Mouse (Mus musculus): ENCODE data around the gene 1700029F12Rik. TPM values are rescaled to one million over a fixed set of nuclear protein-coding genes. Genes with fewer than 3 reads are reported as not detected.

The 1700029F12Rik gene
- polyA plus RNA-seq (2014; fragmentation: Nextera tagmentation; extraction: Ambion mirVana) = not detected in 2 replicates

- ATAC-seq (ENCODE audit: low read depth) = no peak
- WGBS = 84% methylated on average over 2 of the region's 2 CpGs
- H3K27me3 ChIP-seq (ENCODE audit: control insufficient read depth, insufficient read depth, low read length) = no peaks in the 10 kb centered on the region
Measured at GRCm38 (mm10) chr13:97034262-97034661, at the start of gene 1700029F12Rik. TSS of gene 1700029F12Rik (minus strand) at chr13:97034362.

GRCm38 (mm10) chr13:97082432-97082831, 48.3 kb upstream of the 1700029F12Rik start:
- H3K9ac ChIP-seq (replicated peaks; ENCODE audit: low read depth, low read length) = no peak overlapping the region
- WGBS = 91% methylated on average over 7 of the region's 7 CpGs
- no peaks in the 10 kb centered on the region for H3K36me3 ChIP-seq (ENCODE audit: control insufficient read depth, insufficient read depth, low read length)
- H3K27me3 ChIP-seq (ENCODE audit: control insufficient read depth, insufficient read depth, low read length) = no peaks in the 10 kb centered on the region
- no peak overlapping the region for H3K4me2 ChIP-seq (ENCODE audit: low read depth, low read length)
- no peak overlapping the region for H3K27ac ChIP-seq (ENCODE audit: low read depth, low read length)
- H3K4me3 ChIP-seq (ENCODE audit: low read depth, low read length) = no peak overlapping the region
- no peaks in the 10 kb centered on the region for H3K9me3 ChIP-seq (ENCODE audit: control insufficient read depth, low read length)
- no peak for ATAC-seq (ENCODE audit: low read depth)
- no peaks in the 10 kb centered on the region for H3K4me1 ChIP-seq (ENCODE audit: control insufficient read depth, insufficient read depth, low read length)

More at GRCm38 (mm10) chr13:97034262-97034661, at the start of gene 1700029F12Rik:
- H3K4me3 ChIP-seq (ENCODE audit: low read depth, low read length) = no peak within 1 kb of the TSS
- H3K9ac ChIP-seq (replicated peaks; ENCODE audit: low read depth, low read length) = no peak within 1 kb of the TSS
- H3K9me3 ChIP-seq (ENCODE audit: control insufficient read depth, low read length) = no peaks in the 10 kb centered on the region
- H3K27ac ChIP-seq (ENCODE audit: low read depth, low read length) = no peak within 1 kb of the TSS
- H3K36me3 ChIP-seq (ENCODE audit: control insufficient read depth, insufficient read depth, low read length) = no peaks in the 10 kb centered on the region
- H3K4me1 ChIP-seq (ENCODE audit: control insufficient read depth, insufficient read depth, low read length) = no peaks in the 10 kb centered on the region
- H3K4me2 ChIP-seq (ENCODE audit: low read depth, low read length) = no peak within 1 kb of the TSS

- Histone ChIP-seq H3K9ac (replicated peaks; ENCODE audit: low read depth, low read length) (no peak overlapping the region), H3K9me3 (ENCODE audit: control insufficient read depth, low read length) (no peaks in the 10 kb centered on the region), H3K4me3 (ENCODE audit: low read depth, low read length) (no peak overlapping the region), H3K27me3 (ENCODE audit: control insufficient read depth, insufficient read depth, low read length) (no peaks in the 10 kb centered on the region), H3K4me2 (ENCODE audit: low read depth, low read length) (no peak overlapping the region), H3K36me3 (ENCODE audit: control insufficient read depth, insufficient read depth, low read length) (no peaks in the 10 kb centered on the region), H3K27ac (ENCODE audit: low read depth, low read length) (no peak overlapping the region), H3K4me1 (ENCODE audit: control insufficient read depth, insufficient read depth, low read length) (no peaks in the 10 kb centered on the region)
- no peak for ATAC-seq (ENCODE audit: low read depth)
- 89% methylated on average over 3 of the region's 3 CpGs for WGBS
Measured at GRCm38 (mm10) chr13:97080615-97081014, 46.5 kb upstream of the 1700029F12Rik start.

- no peak for ATAC-seq (ENCODE audit: low read depth)
- H3K27me3 ChIP-seq (ENCODE audit: control insufficient read depth, insufficient read depth, low read length) = no peaks in the 10 kb centered on the region
- H3K4me3 ChIP-seq (ENCODE audit: low read depth, low read length) = no peak overlapping the region
- no peak overlapping the region for H3K27ac ChIP-seq (ENCODE audit: low read depth, low read length)
- no peak overlapping the region for H3K9ac ChIP-seq (replicated peaks; ENCODE audit: low read depth, low read length)
- no peaks in the 10 kb centered on the region for H3K9me3 ChIP-seq (ENCODE audit: control insufficient read depth, low read length)
- no peak overlapping the region for H3K4me2 ChIP-seq (ENCODE audit: low read depth, low read length)
- H3K4me1 ChIP-seq (ENCODE audit: control insufficient read depth, insufficient read depth, low read length) = no peaks in the 10 kb centered on the region
- 82% methylated on average over 2 of the region's 2 CpGs for WGBS
- H3K36me3 ChIP-seq (ENCODE audit: control insufficient read depth, insufficient read depth, low read length) = no peaks in the 10 kb centered on the region
Measured at GRCm38 (mm10) chr13:97080201-97080600, 46.0 kb upstream of the 1700029F12Rik start.

- WGBS = 94% methylated on average over 2 of the region's 2 CpGs
- H3K4me1 ChIP-seq (ENCODE audit: control insufficient read depth, insufficient read depth, low read length) = peaks cover 3% of the 10 kb centered on the region; the same call in 1 of the 2 replicates
- no peak overlapping the region for H3K4me2 ChIP-seq (ENCODE audit: low read depth, low read length)
- H3K27me3 ChIP-seq (ENCODE audit: control insufficient read depth, insufficient read depth, low read length) = no peaks in the 10 kb centered on the region
- H3K9me3 ChIP-seq (ENCODE audit: control insufficient read depth, low read length) = no peaks in the 10 kb centered on the region
- no peaks in the 10 kb centered on the region for H3K36me3 ChIP-seq (ENCODE audit: control insufficient read depth, insufficient read depth, low read length)
- no peak overlapping the region for H3K9ac ChIP-seq (replicated peaks; ENCODE audit: low read depth, low read length)
- H3K4me3 ChIP-seq (ENCODE audit: low read depth, low read length) = no peak overlapping the region
- no peak for ATAC-seq (ENCODE audit: low read depth)
- no peak overlapping the region for H3K27ac ChIP-seq (ENCODE audit: low read depth, low read length)
Measured at GRCm38 (mm10) chr13:97077556-97077955, 43.4 kb upstream of the 1700029F12Rik start.

- H3K4me1 ChIP-seq (ENCODE audit: control insufficient read depth, insufficient read depth, low read length) = peaks cover 3% of the 10 kb centered on the region; the same call in 1 of the 2 replicates
- no peak overlapping the region for H3K9ac ChIP-seq (replicated peaks; ENCODE audit: low read depth, low read length)
- WGBS = 64% methylated on average over 1 of the region's 1 CpGs
- H3K4me3 ChIP-seq (ENCODE audit: low read depth, low read length) = no peak overlapping the region
- no peaks in the 10 kb centered on the region for H3K9me3 ChIP-seq (ENCODE audit: control insufficient read depth, low read length)
- no peaks in the 10 kb centered on the region for H3K36me3 ChIP-seq (ENCODE audit: control insufficient read depth, insufficient read depth, low read length)
- H3K27ac ChIP-seq (ENCODE audit: low read depth, low read length) = no peak overlapping the region
- no peak for ATAC-seq (ENCODE audit: low read depth)
- no peaks in the 10 kb centered on the region; the same call in 1 of the 2 replicates for H3K27me3 ChIP-seq (ENCODE audit: control insufficient read depth, insufficient read depth, low read length)
- H3K4me2 ChIP-seq (ENCODE audit: low read depth, low read length) = 0 out of 2 replicates have a peak overlapping the region, but pooled peaks have one; percentile 11
Measured at GRCm38 (mm10) chr13:97073497-97073896, 39.3 kb upstream of the 1700029F12Rik start.

- peak overlapping the region; percentile 89 for H3K4me3 ChIP-seq (ENCODE audit: low read depth, low read length)
- peaks cover 3% of the 10 kb centered on the region; the same call in 1 of the 2 replicates for H3K4me1 ChIP-seq (ENCODE audit: control insufficient read depth, insufficient read depth, low read length)
- peak overlapping the region; percentile 66 for H3K4me2 ChIP-seq (ENCODE audit: low read depth, low read length)
- peak; percentile 81 for ATAC-seq (ENCODE audit: low read depth)
- WGBS = under 1% methylated on average over 73 of the region's 76 CpGs
- H3K9ac ChIP-seq (replicated peaks; ENCODE audit: low read depth, low read length) = peak overlapping the region; percentile 89
- no peaks in the 10 kb centered on the region for H3K36me3 ChIP-seq (ENCODE audit: control insufficient read depth, insufficient read depth, low read length)
- H3K9me3 ChIP-seq (ENCODE audit: control insufficient read depth, low read length) = no peaks in the 10 kb centered on the region
- H3K27me3 ChIP-seq (ENCODE audit: control insufficient read depth, insufficient read depth, low read length) = no peaks in the 10 kb centered on the region; the same call in 1 of the 2 replicates
- peak overlapping the region; percentile 91 for H3K27ac ChIP-seq (ENCODE audit: low read depth, low read length)
Measured at GRCm38 (mm10) chr13:97071626-97072241, 37.6 kb upstream of the 1700029F12Rik start.

- no peaks in the 10 kb centered on the region; the same call in 1 of the 2 replicates for H3K27me3 ChIP-seq (ENCODE audit: control insufficient read depth, insufficient read depth, low read length)
- no peaks in the 10 kb centered on the region for H3K9me3 ChIP-seq (ENCODE audit: control insufficient read depth, low read length)
- peak overlapping the region; percentile 91 for H3K27ac ChIP-seq (ENCODE audit: low read depth, low read length)
- peak overlapping the region; percentile 66 for H3K4me2 ChIP-seq (ENCODE audit: low read depth, low read length)
- ATAC-seq (ENCODE audit: low read depth) = peak; percentile 84
- H3K36me3 ChIP-seq (ENCODE audit: control insufficient read depth, insufficient read depth, low read length) = no peaks in the 10 kb centered on the region
- peak overlapping the region; percentile 89 for H3K4me3 ChIP-seq (ENCODE audit: low read depth, low read length)
- H3K9ac ChIP-seq (replicated peaks; ENCODE audit: low read depth, low read length) = peak overlapping the region; percentile 89
- H3K4me1 ChIP-seq (ENCODE audit: control insufficient read depth, insufficient read depth, low read length) = peaks cover 3% of the 10 kb centered on the region; the same call in 1 of the 2 replicates
- whole genome bisulfite sequencing = under 1% methylated on average over 55 of the region's 85 CpGs
Measured at GRCm38 (mm10) chr13:97070931-97071625, 36.9 kb upstream of the 1700029F12Rik start.

- ATAC-seq (ENCODE audit: low read depth) = no peak
- peaks cover 2% of the 10 kb centered on the region; the same call in 1 of the 2 replicates for H3K4me1 ChIP-seq (ENCODE audit: control insufficient read depth, insufficient read depth, low read length)
- no peaks in the 10 kb centered on the region; the same call in 1 of the 2 replicates for H3K27me3 ChIP-seq (ENCODE audit: control insufficient read depth, insufficient read depth, low read length)
- H3K36me3 ChIP-seq (ENCODE audit: control insufficient read depth, insufficient read depth, low read length) = no peaks in the 10 kb centered on the region
- H3K27ac ChIP-seq (ENCODE audit: low read depth, low read length) = no peak overlapping the region
- H3K4me2 ChIP-seq (ENCODE audit: low read depth, low read length) = no peak overlapping the region
- no peak overlapping the region for H3K9ac ChIP-seq (replicated peaks; ENCODE audit: low read depth, low read length)
- 59% methylated on average over 8 of the region's 8 CpGs for WGBS
- no peak overlapping the region for H3K4me3 ChIP-seq (ENCODE audit: low read depth, low read length)
- no peaks in the 10 kb centered on the region for H3K9me3 ChIP-seq (ENCODE audit: control insufficient read depth, low read length)
Measured at GRCm38 (mm10) chr13:97068151-97068550, 34.0 kb upstream of the 1700029F12Rik start.

All from neural tube, embryonic 14.5 days (tissue).